Mouse (Mus musculus): ENCODE results near the gene Pcca.
A peak's percentile ranks its signal among the peaks of the same experiment; 100 is the strongest.

Pcca gene

GRCm38 (mm10) chr14:122736806-122737205 lies 202.7 kb downstream of the Pcca start:
- DNase-seq (ENCODE audit: low read depth, low spot score): no peak

- no peak for DNase-seq (ENCODE audit: low read depth, low spot score)
These were observed 214.0 kb downstream of the Pcca start for GRCm38 (mm10) chr14:122747860-122748842.

- no peak for DNase-seq (ENCODE audit: low read depth, low spot score)
These were observed 217.4 kb downstream of the Pcca start for GRCm38 (mm10) chr14:122751552-122751951.

- DNase-seq (ENCODE audit: low read depth, low spot score): no peak
These were observed 219.2 kb downstream of the Pcca start for GRCm38 (mm10) chr14:122753278-122753677.

- no peak for DNase-seq (ENCODE audit: low read depth, low spot score)
These were observed 220.2 kb downstream of the Pcca start for GRCm38 (mm10) chr14:122754311-122754710.

- DNase-seq (ENCODE audit: low read depth, low spot score): peak; percentile 71
These were observed 221.4 kb downstream of the Pcca start for GRCm38 (mm10) chr14:122755559-122755958.

GRCm38 (mm10) chr14:122756671-122757070 lies 222.5 kb downstream of the Pcca start:
- DNase-seq (ENCODE audit: low read depth, low spot score): no peak

GRCm38 (mm10) chr14:122759890-122760289 lies 225.8 kb downstream of the Pcca start:
- no peak for DNase-seq (ENCODE audit: low read depth, low spot score)

GRCm38 (mm10) chr14:122760803-122761202 lies 226.7 kb downstream of the Pcca start:
- DNase-seq (ENCODE audit: low read depth, low spot score): no peak

GRCm38 (mm10) chr14:122762603-122763002 lies 228.5 kb downstream of the Pcca start:
- DNase-seq (ENCODE audit: low read depth, low spot score): no peak

- no peak for DNase-seq (ENCODE audit: low read depth, low spot score)
These were observed 231.8 kb downstream of the Pcca start for GRCm38 (mm10) chr14:122765951-122766350.

GRCm38 (mm10) chr14:122766448-122766847 lies 232.3 kb downstream of the Pcca start:
- DNase-seq (ENCODE audit: low read depth, low spot score): no peak

GRCm38 (mm10) chr14:122784701-122785100 lies 250.6 kb downstream of the Pcca start:
- DNase-seq (ENCODE audit: low read depth, low spot score): no peak

- no peak for DNase-seq (ENCODE audit: low read depth, low spot score)
These were observed 254.1 kb downstream of the Pcca start for GRCm38 (mm10) chr14:122788199-122788598.

GRCm38 (mm10) chr14:122790111-122790510 lies 256.0 kb downstream of the Pcca start:
- DNase-seq (ENCODE audit: low read depth, low spot score): no peak

GRCm38 (mm10) chr14:122793368-122793767 lies 259.2 kb downstream of the Pcca start:
- DNase-seq (ENCODE audit: low read depth, low spot score): no peak

GRCm38 (mm10) chr14:122800296-122800695 lies 266.2 kb downstream of the Pcca start:
- DNase-seq (ENCODE audit: low read depth, low spot score): no peak

- DNase-seq (ENCODE audit: low read depth, low spot score): no peak
These were observed 286.9 kb downstream of the Pcca start for GRCm38 (mm10) chr14:122821002-122821401.

- DNase-seq (ENCODE audit: low read depth, low spot score): no peak
These were observed 289.7 kb downstream of the Pcca start for GRCm38 (mm10) chr14:122823791-122824190.

GRCm38 (mm10) chr14:122825464-122825863 lies 291.3 kb downstream of the Pcca start:
- DNase-seq (ENCODE audit: low read depth, low spot score): no peak

- DNase-seq (ENCODE audit: low read depth, low spot score): no peak
These were observed 296.3 kb downstream of the Pcca start for GRCm38 (mm10) chr14:122830433-122830832.

- DNase-seq (ENCODE audit: low read depth, low spot score): no peak
These were observed 299.5 kb downstream of the Pcca start for GRCm38 (mm10) chr14:122833666-122834065.

- no peak for DNase-seq (ENCODE audit: low read depth, low spot score)
These were observed 300.6 kb downstream of the Pcca start for GRCm38 (mm10) chr14:122834753-122835152.
